Mouse (Mus musculus): ENCODE results near the gene Zscan12.

Gene Zscan12

DNA sequence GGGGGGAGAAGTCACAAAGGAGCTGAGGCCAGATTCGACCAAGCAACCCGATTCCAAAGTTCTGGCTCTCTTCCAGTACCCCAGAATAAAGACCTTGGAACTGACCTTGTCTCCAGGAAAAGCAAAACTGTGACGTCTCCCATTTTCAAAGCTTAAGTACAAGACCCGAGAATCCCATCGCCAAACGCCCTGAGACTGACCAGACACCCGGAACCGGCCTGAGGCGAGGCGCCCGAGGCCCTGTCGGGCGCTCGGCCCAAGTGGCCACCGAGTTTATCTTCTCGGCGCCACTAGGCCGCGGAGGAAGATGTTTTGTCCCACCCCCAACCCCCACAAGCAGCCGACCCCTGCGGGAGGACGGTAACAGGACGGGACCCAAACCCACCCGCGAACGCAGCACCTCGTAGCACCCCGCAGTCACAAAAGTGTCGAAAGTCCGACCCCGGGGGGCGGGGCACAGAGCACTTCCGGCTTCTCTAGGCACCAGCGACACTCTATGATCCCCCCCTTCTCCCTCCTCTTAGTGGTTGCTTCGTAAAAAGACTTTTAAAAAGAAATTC, 39.7 kb downstream of the Zscan12 start, which contains the start of gene Zkscan3:
Gene Zkscan3 (minus strand): TSS at position 469 of the 560 bp plus-strand sequence.
- peak; percentile 87 for DNase-seq

DNA sequence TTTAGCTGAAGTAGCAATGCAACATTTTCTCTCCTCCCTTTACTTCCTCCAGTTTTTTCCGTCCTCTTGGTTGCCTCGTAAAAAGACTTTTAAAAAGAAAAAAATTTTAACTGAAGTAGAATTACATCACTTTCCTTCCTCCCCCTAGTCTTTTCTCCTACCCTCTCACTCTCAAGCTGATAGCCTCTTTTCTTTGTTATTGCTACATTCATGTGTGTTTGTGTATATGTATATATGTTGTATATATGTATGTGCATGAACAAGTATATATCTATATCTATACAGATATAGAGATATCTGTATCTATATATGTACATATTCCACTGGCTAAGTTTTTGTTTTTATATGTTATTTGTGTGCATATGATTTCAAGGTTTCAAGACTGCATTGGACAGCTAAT, 40.2 kb downstream of the Zscan12 start:
- no peak for DNase-seq

DNA sequence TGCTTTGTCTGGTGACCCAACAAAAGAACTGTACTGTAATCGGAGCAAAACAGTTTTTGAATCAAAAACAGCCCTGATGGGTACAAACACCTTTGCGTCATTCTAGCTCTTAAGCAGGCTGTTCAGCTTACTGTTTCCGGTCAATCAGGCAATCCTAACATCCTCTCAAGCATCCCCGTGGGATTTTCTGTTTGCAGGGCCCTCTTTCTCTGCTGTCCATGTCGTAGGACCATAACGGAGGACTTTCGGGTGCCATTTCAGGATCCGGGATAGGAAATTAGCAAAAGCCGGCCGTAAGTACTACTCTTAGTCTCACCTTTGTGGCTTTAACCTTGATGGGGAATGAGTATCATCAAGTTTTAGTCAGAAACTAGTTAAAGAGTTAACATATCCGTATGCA, 44.7 kb downstream of the Zscan12 start:
- no peak for DNase-seq

DNA sequence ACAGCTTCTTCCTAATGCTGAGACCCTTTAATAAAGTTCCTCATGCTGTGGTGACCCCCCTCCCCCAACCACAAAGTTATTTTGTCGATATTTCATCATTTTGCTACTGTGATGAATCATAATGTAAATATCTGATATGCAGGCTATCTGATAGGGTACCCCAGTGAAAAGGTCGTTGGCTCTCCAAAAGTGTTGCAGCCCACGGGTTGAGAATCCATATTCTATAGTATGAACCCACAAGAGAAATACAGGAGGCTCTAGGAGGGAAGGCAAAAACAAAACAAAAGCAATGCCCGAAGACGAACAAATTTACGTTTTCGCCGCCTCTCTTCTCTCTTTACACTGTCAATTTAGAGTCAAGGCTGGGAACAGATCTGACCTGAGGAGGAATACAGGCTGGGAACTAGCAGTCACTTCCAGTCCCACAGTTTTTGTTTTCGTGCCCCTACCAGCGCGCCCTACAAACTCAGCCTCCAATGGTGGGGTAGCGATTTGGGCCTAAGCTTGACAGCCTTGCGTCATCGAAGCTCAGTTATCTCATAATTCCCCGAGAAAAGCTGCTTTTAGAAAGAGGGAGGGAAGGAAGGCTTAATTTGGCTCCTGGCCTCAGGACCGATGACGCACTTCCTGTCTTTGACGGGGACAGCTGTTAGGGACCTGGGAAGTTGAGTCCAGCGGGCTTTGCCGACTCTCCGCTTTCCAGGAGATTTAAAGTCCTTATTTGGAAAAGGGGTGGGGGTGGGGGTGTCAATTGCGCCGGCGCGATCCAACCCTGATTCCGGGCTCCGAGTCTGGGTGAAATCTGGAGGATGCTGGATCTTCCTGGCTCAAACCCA, 45.6 kb downstream of the Zscan12 start:
- DNase-seq = peak; percentile 89

DNA sequence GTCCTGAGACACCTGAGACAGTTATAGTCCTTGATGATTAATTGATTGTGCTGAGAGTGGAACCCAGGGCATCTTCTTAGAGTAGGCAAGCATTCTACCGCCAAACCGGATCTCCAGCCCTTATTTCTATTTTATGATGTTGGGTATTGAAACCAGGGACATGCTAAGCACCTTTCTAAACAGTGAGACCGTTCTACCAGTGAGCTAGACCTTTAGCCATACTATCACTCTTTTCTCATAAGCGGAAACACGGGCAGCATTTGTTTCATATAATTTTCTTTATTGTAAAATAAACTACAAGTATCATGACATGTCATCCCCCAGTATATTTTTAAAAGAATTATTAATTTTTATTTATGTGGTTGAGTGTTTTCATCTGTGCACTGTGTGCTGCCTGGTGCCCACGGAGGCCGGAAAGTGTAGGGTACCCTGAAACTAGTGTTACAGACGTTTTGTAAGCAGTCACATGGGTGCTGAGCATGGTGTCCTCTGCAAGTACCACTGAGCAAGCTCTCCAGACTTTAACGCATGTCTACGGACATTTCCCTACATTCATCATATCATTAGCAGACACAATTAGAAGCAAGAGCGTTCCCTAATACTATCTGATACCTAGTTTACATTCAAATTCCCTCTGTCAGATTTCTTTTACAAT, 46.3 kb downstream of the Zscan12 start:
- no peak for DNase-seq

DNA sequence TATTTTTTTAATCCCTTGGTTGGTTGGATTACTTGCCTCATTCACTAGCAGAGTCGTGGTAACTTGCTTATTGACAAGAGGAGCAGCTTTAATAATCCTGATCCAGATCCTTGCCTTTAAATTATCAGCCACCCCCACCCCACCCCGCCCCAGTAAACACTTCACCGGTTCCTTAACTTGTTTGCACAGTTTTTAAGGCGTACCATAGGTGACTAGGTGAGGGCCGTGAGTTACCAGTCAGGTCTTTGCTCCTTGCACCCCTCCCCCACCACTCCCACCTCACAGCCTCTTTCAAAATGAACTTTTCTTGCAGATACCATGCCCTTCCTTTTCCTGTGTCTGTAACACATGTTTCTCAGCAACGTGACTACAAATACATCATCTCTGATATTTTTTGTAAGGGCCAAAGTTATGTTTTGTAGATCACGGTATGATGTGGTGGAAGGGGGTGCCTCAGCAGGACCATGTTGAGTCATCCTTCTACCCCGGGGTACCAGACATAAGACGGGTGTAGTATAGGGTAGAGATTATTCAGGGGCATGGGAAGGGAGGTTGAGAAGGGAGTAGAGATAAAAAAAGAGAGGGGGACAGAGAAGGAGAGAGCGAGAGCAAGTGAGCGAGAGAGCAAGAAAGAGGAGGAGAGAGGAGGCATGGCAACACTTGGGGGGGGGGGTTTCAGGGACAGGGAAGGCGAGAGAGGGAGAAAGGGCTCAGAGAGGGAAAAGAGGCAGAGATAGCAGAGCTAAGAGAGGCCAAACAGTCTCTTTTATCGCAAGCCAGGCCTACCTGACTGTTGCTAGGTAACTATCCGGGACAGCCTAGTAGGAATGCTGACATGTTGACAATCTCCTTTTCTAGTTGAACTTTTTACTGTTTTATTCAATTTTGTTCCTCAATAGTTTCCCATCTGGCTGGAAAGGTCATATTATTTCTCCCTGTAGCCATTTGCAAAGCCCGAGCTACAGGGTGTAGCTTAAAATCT, 51.9 kb downstream of the Zscan12 start:
- no peak for DNase-seq

DNA sequence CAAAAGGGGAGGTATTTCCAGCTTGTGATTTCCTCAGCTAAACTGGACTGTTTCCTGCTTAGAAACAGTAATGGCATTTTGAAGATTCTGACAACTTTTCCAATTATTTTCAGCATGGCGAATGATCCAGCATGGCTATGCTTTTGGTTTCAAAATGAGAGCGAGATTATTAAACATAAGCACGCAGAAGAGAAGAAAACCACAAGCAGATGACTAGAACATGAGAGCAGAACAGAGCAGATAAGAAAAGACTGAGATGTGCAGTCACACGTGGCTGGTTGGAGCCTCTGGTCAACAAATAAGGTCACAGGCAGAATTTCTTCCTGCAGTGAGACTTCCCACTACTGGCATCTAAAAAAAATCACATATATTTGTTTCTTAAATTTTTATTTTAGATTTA, 52.6 kb downstream of the Zscan12 start:
- DNase-seq = no peak

DNA sequence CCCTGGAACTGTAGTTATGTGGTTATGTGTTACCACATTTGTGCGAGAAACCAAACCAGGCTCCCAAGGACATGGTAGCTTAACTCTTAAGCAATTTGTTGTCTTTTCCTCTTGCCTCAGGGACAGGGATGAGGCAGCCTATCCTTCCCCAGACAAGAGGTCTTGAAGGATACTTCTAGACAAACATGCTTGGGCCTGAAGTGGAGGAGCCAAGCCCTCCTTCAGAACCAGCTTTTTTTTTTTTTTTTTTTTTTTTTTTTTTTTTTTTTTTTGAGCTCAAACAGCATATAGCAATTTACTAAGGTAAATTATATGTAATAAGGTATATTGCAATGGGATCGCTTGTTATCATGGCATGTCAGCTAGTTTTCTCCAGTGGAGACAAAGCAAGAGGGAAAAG, 53.1 kb downstream of the Zscan12 start:
- DNase-seq = no peak

DNA sequence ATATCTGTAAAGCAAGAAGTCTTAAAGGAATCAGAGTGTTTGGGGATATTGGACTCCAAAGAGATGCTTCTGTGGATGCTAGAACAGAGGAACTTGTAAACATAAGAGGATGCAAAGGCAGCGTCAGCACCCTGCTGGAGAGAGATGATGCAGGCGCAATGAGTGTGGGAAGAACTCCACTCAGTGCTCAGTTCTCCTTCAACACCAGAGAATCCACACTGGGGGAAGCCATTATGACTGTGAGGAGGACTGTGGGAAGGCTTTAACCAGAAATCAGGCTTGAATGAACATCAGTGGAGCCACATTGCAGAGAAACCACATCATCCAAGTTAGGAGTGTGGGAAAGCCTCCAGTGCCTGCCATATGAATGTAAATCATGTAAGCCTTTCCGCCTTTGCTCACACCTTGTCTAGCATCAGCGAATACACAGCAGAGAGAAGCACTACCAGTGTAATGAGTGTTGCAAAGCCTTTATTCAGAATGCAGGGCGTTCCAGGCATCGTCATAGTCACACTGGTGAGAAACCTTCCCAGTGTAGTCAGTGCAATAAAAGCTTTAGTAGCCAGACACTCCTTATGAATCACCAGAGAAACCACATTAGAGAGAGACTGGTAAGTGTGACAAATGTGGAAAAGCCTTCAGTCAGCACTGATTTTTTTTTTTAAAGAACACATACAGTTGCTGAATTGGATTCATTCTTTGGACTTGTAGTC, 54.8 kb downstream of the Zscan12 start:
- no peak for DNase-seq

DNA sequence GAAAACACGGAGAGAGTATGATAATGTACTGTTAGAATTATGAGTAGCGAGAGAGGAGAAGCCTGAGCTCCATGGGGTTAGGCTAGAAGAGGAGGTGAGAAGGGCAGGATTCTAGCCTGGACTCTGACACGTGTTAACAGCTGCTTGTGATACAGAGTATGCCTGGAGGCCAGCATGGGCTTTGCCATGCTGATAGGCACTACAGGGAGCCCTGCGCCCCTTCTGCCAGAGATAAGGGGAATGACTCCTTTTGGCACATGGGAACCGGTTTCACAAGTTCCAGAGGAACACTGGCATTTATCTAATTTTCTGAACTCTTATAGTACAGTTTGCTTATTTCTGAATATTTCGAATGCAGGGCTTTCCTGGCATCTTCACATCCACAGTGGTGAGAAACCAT, 56.2 kb downstream of the Zscan12 start:
- DNase-seq = no peak

All from kidney, adult 9 months (tissue).